Mouse (Mus musculus): ENCODE measurements at regions not wholly inside any gene's neighbourhood (a gene's known extent, or its start where the extent isn't known, plus 50 kb on each side); places are given as distances from the start of the nearest gene placed in this dataset.

- no peak overlapping the region for H3K4me3 ChIP-seq (ENCODE audit: low read depth, low read length)
- ATAC-seq (ENCODE audit: extremely low read depth, insufficient number of reproducible peaks, low FRiP score, poor library complexity, severe bottlenecking) (no peak), DNase-seq (ENCODE audit: low spot score) (no peak)
- no peaks in the 10 kb centered on the region for H3K9me3 ChIP-seq (replicated peaks)
- H3K36me3 ChIP-seq (replicated peaks): no peaks in the 10 kb centered on the region
- TF ChIP-seq GATA2 (IDR thresholded peaks at IDR 0.05; ENCODE audit: borderline replicate concordance, low read depth, low read length) (no peak), GATA1 (IDR thresholded peaks at IDR 0.05; ENCODE audit: borderline replicate concordance, low read length) (no peak), TAL1 (conservative IDR thresholded peaks at IDR 0.05; ENCODE audit: low read depth, low read length) (no peak), POLR2AphosphoS5 (IDR thresholded peaks at IDR 0.05; ENCODE audit: insufficient replicate concordance, low read depth, low read length) (no peak), CTCF (IDR thresholded peaks at IDR 0.05; ENCODE audit: low read depth, low read length) (no peak)
- H3K4me1 ChIP-seq (ENCODE audit: insufficient read depth, low read depth, low read length): no peaks in the 10 kb centered on the region
- H3K27me3 ChIP-seq (ENCODE audit: insufficient read depth, low read length): no peaks in the 10 kb centered on the region
These were observed 82.7 kb upstream of the Foxq1 start for GRCm38 (mm10) chr13:31473275-31473674.

DNA sequence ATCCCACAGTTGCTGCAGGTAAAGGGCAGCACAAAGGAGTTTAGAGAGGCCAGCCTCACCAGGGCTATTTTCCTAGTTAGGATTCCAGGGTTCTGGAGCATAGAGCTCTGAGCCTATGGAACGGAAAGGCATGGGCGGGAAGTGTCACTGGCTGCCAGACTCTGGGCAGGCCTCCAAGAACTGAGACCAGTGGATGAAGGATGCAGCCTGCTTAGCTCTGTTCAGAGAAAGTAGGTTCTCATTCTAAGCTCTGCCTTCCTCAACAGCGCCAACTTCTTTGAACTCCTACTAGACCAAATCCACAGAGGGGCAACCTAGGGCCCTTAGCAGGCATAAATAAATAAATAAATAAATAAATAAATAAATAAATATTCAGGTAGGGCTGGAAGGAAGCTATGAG lies 80.1 kb upstream of the Foxq1 start:
- no peak for TF ChIP-seq TAL1 (conservative IDR thresholded peaks at IDR 0.05; ENCODE audit: low read depth, low read length)
- TF ChIP-seq POLR2AphosphoS5 (IDR thresholded peaks at IDR 0.05; ENCODE audit: insufficient replicate concordance, low read depth, low read length): no peak
- TF ChIP-seq CTCF (IDR thresholded peaks at IDR 0.05; ENCODE audit: low read depth, low read length): no peak
- no peak for TF ChIP-seq GATA2 (IDR thresholded peaks at IDR 0.05; ENCODE audit: borderline replicate concordance, low read depth, low read length)
- TF ChIP-seq GATA1 (IDR thresholded peaks at IDR 0.05; ENCODE audit: borderline replicate concordance, low read length): no peak
- ATAC-seq (ENCODE audit: extremely low read depth, insufficient number of reproducible peaks, low FRiP score, poor library complexity, severe bottlenecking) (no peak), DNase-seq (ENCODE audit: low spot score) (no peak)
- Histone ChIP-seq H3K27me3 (ENCODE audit: insufficient read depth, low read length) (no peaks in the 10 kb centered on the region), H3K4me3 (ENCODE audit: low read depth, low read length) (no peak overlapping the region), H3K4me1 (ENCODE audit: insufficient read depth, low read depth, low read length) (no peaks in the 10 kb centered on the region), H3K9me3 (replicated peaks) (no peaks in the 10 kb centered on the region), H3K36me3 (replicated peaks) (no peaks in the 10 kb centered on the region)

- H3K27me3 ChIP-seq (ENCODE audit: insufficient read depth, low read length): no peaks in the 10 kb centered on the region
- DNase-seq (ENCODE audit: low spot score) (no peak), ATAC-seq (ENCODE audit: extremely low read depth, insufficient number of reproducible peaks, low FRiP score, poor library complexity, severe bottlenecking) (no peak)
- no peaks in the 10 kb centered on the region for H3K9me3 ChIP-seq (replicated peaks)
- TF ChIP-seq GATA1 (IDR thresholded peaks at IDR 0.05; ENCODE audit: borderline replicate concordance, low read length): no peak
- no peak for TF ChIP-seq GATA2 (IDR thresholded peaks at IDR 0.05; ENCODE audit: borderline replicate concordance, low read depth, low read length)
- H3K36me3 ChIP-seq (replicated peaks): no peaks in the 10 kb centered on the region
- H3K4me3 ChIP-seq (ENCODE audit: low read depth, low read length): no peak overlapping the region
- no peaks in the 10 kb centered on the region for H3K4me1 ChIP-seq (ENCODE audit: insufficient read depth, low read depth, low read length)
These were observed 78.6 kb upstream of the Foxq1 start for GRCm38 (mm10) chr13:31477171-31477867.

DNA sequence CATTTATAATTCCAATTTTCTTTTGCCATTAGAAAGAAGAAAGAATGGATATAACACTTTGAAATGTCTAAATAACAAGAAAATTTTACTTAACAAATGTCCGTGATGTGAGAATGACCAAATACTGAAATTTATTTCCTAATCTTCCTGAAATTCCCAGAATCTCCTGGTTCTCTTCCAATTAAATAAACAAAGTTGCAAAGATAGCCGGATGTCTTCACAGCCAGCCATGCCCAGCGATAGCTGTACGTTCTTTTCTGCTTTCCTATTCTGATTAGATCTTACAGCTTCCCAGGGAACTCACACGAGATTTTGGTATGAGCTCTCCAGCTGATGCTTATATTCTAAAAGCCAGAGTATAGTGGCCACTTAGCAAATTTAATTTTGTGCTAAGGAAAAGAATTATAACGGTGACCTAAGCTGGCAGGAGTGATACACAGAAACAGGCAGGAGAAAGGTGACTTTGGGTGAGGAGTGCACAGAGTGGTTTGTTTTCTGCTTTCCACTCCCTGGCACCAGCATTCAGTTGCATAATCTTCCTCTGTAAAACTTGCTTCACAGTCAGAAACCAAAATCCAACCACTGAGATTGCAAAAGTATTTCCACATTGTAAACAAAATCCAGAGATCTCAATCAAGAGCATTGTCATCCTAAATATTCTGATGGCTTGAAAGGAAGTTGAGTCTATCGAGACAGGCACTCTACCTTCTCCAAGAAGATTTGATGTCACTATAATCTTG lies 74.7 kb upstream of the Foxq1 start:
- no peak for TF ChIP-seq POLR2AphosphoS5 (IDR thresholded peaks at IDR 0.05; ENCODE audit: insufficient replicate concordance, low read depth, low read length)
- Histone ChIP-seq H3K27me3 (ENCODE audit: insufficient read depth, low read length) (no peaks in the 10 kb centered on the region), H3K4me3 (ENCODE audit: low read depth, low read length) (no peak overlapping the region), H3K4me1 (ENCODE audit: insufficient read depth, low read depth, low read length) (no peaks in the 10 kb centered on the region), H3K9me3 (replicated peaks) (no peaks in the 10 kb centered on the region), H3K36me3 (replicated peaks) (no peaks in the 10 kb centered on the region)
- DNase-seq (ENCODE audit: low spot score): no peak
- no peak for ATAC-seq (ENCODE audit: extremely low read depth, insufficient number of reproducible peaks, low FRiP score, poor library complexity, severe bottlenecking)

- no peaks in the 10 kb centered on the region for H3K4me1 ChIP-seq (ENCODE audit: insufficient read depth, low read depth, low read length)
- TF ChIP-seq POLR2AphosphoS5 (IDR thresholded peaks at IDR 0.05; ENCODE audit: insufficient replicate concordance, low read depth, low read length): no peak
- no peak for TF ChIP-seq GATA1 (IDR thresholded peaks at IDR 0.05; ENCODE audit: borderline replicate concordance, low read length)
- no peak for TF ChIP-seq TAL1 (conservative IDR thresholded peaks at IDR 0.05; ENCODE audit: low read depth, low read length)
- no peak for TF ChIP-seq GATA2 (IDR thresholded peaks at IDR 0.05; ENCODE audit: borderline replicate concordance, low read depth, low read length)
- TF ChIP-seq CTCF (IDR thresholded peaks at IDR 0.05; ENCODE audit: low read depth, low read length): no peak
- DNase-seq (ENCODE audit: low spot score) (no peak), ATAC-seq (ENCODE audit: extremely low read depth, insufficient number of reproducible peaks, low FRiP score, poor library complexity, severe bottlenecking) (no peak)
- H3K27me3 ChIP-seq (ENCODE audit: insufficient read depth, low read length): no peaks in the 10 kb centered on the region
- H3K9me3 ChIP-seq (replicated peaks): no peaks in the 10 kb centered on the region
- no peaks in the 10 kb centered on the region for H3K36me3 ChIP-seq (replicated peaks)
- no peak overlapping the region for H3K4me3 ChIP-seq (ENCODE audit: low read depth, low read length)
These were observed 69.6 kb upstream of the Foxq1 start for GRCm38 (mm10) chr13:31486373-31486772.

DNA sequence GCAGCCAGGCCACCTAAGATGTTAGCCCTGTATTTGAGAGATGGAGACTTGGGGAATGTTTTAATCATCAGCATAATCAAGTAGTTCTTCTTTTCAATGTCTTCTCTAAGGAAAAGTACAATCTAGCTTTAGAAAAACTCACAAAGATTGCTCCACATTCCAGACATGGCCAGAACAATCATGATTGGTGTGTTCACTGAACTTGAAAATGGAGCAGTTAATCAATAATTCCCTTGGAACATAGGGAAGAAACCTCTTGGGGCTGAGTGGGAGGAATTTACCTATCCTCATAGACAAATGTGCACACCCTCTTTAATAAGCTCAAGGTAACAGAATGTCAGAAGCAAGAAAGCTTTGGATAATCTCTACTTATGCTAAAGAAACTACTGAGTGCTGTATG lies 67.7 kb upstream of the Foxq1 start:
- no peak for ATAC-seq (ENCODE audit: extremely low read depth, insufficient number of reproducible peaks, low FRiP score, poor library complexity, severe bottlenecking)
- no peaks in the 10 kb centered on the region for H3K27me3 ChIP-seq (ENCODE audit: insufficient read depth, low read length)
- no peaks in the 10 kb centered on the region for H3K36me3 ChIP-seq (replicated peaks)
- DNase-seq (ENCODE audit: low spot score): no peak
- H3K9me3 ChIP-seq (replicated peaks): no peaks in the 10 kb centered on the region
- no peak for TF ChIP-seq CTCF (IDR thresholded peaks at IDR 0.05; ENCODE audit: low read depth, low read length)
- no peak for TF ChIP-seq GATA2 (IDR thresholded peaks at IDR 0.05; ENCODE audit: borderline replicate concordance, low read depth, low read length)
- TF ChIP-seq TAL1 (conservative IDR thresholded peaks at IDR 0.05; ENCODE audit: low read depth, low read length): no peak
- TF ChIP-seq GATA1 (IDR thresholded peaks at IDR 0.05; ENCODE audit: borderline replicate concordance, low read length): no peak
- no peaks in the 10 kb centered on the region for H3K4me1 ChIP-seq (ENCODE audit: insufficient read depth, low read depth, low read length)
- no peak overlapping the region for H3K4me3 ChIP-seq (ENCODE audit: low read depth, low read length)
